Mouse (Mus musculus) MEL (cell line): ENCODE results near the gene Lrrc20. TPM values are rescaled to one million over a fixed set of nuclear protein-coding genes. Genes with fewer than 3 reads are reported as not detected.
A peak's percentile ranks its signal among the peaks of the same experiment; 100 is the strongest.

Experiments
- DNase-seq: peaks from one replicate; pipeline ENCODE4 v3.0.0; 2011; ENCODE audit warnings: low read depth, low spot score
- H3K27ac ChIP-seq: 2 replicates; pipeline ENCODE4 v1.5.1; 2012; ENCODE audit warnings: low read depth, mild to moderate bottlenecking, control low read depth, low read length, moderate library complexity; ENCODE audit not compliant: control insufficient read depth
- H3K27me3 ChIP-seq, 2 experiments: fragments of 150-350 bp in 1 of 2; sonication (generic) in 1 of 2; 2 replicates each; pipeline ENCODE4 v1.6.1; 2012; ENCODE audit warnings: low read length in 2 of 2, mild to moderate bottlenecking in 2 of 2, improper control_type of control experiment in 1 of 2, moderate library complexity in 1 of 2; ENCODE audit not compliant: insufficient read depth in 2 of 2, control insufficient read depth in 1 of 2
- H3K36me3 ChIP-seq, 2 experiments: 2 replicates each; pipeline ENCODE4 v1.6.1; 2012 to 2014; ENCODE audit warnings: low read length in 2 of 2, improper control_type of control experiment in 1 of 2, inconsistent platforms in 1 of 2, mild to moderate bottlenecking in 1 of 2; ENCODE audit not compliant: insufficient read depth in 2 of 2, control insufficient read depth in 1 of 2
- H3K4me1 ChIP-seq, 2 experiments: fragments of 150-350 bp in 1 of 2; sonication (generic) in 1 of 2; 2 replicates each; pipeline ENCODE4 v1.6.1; 2012; ENCODE audit warnings: low read length in 2 of 2, improper control_type of control experiment in 1 of 2, mild to moderate bottlenecking in 1 of 2; ENCODE audit not compliant: insufficient read depth in 2 of 2, control insufficient read depth in 1 of 2
- H3K4me3 ChIP-seq, 2 experiments: fragments of 150-350 bp in 1 of 2; sonication (generic) in 1 of 2; 2 replicates each; pipeline ENCODE4 v1.5.1; 2012; ENCODE audit warnings: low read depth in 2 of 2, low read length in 2 of 2, mild to moderate bottlenecking in 2 of 2, moderate library complexity in 2 of 2, control low read depth in 1 of 2, improper control_type of control experiment in 1 of 2; ENCODE audit not compliant: control insufficient read depth in 1 of 2, insufficient read depth in 1 of 2
- H3K79me2 ChIP-seq: 2 replicates; pipeline ENCODE4 v1.6.1; 2012; ENCODE audit warnings: mild to moderate bottlenecking, low read length, moderate library complexity; ENCODE audit not compliant: control insufficient read depth, poor library complexity, insufficient read depth
- H3K9ac ChIP-seq: 2 replicates; pipeline ENCODE4 v1.6.1; 2012; ENCODE audit warnings: low read depth, mild to moderate bottlenecking, control low read depth, low read length, moderate library complexity; ENCODE audit not compliant: control insufficient read depth, poor library complexity, severe bottlenecking
- H3K9me3 ChIP-seq: fragments of 150-350 bp; sonication (generic); replicated peaks from 2 replicates; pipeline ENCODE4 v1.6.1; 2012; ENCODE audit warnings: mild to moderate bottlenecking, low read length, improper control_type of control experiment, moderate library complexity; ENCODE audit not compliant: insufficient read depth
- CTCF ChIP-seq, 3 experiments: IDR thresholded peaks in 2 of 3; conservative IDR thresholded peaks in 1 of 3; 2 replicates each; pipeline ENCODE4 v1.5.1; 2011 to 2012; ENCODE audit warnings: low read length in 3 of 3, low read depth in 2 of 3, mild to moderate bottlenecking in 2 of 3, improper control_type of control experiment in 1 of 3, inconsistent platforms in 1 of 3, mixed read lengths in 1 of 3, moderate library complexity in 1 of 3; ENCODE audit not compliant: control insufficient read depth in 1 of 3, insufficient read depth in 1 of 3, poor library complexity in 1 of 3, severe bottlenecking in 1 of 3
- E2F4 ChIP-seq: IDR thresholded peaks from 2 replicates; pipeline ENCODE4 v1.6.1; 2011; ENCODE audit warnings: low read depth, low read length, improper control_type of control experiment, borderline replicate concordance
- EP300 ChIP-seq, 2 experiments: IDR thresholded peaks; 2 replicates each; pipeline ENCODE4 v1.6.1; 2011; ENCODE audit warnings: improper control_type of control experiment in 2 of 2, low read length in 2 of 2, low read depth in 1 of 2, mild to moderate bottlenecking in 1 of 2
- GATA1 ChIP-seq: IDR thresholded peaks from 2 replicates; pipeline ENCODE4 v1.6.1; 2011; ENCODE audit warnings: low read depth, low read length, improper control_type of control experiment
- HCFC1 ChIP-seq: IDR thresholded peaks from 2 replicates; pipeline ENCODE4 v1.6.1; 2012; ENCODE audit warnings: low read depth, mild to moderate bottlenecking, inconsistent platforms, low read length, improper control_type of control experiment, moderate library complexity
- MXI1 ChIP-seq: IDR thresholded peaks from 2 replicates; pipeline ENCODE4 v1.6.1; 2011; ENCODE audit warnings: mild to moderate bottlenecking, low read depth, low read length, improper control_type of control experiment
- MYB ChIP-seq: IDR thresholded peaks from 2 replicates; pipeline ENCODE4 v1.6.1; 2011; ENCODE audit warnings: mild to moderate bottlenecking, low read depth, low read length, improper control_type of control experiment
- MYC ChIP-seq: IDR thresholded peaks from 2 replicates; pipeline ENCODE4 v1.6.1; 2011; ENCODE audit warnings: low read depth, mild to moderate bottlenecking, low read length, improper control_type of control experiment, moderate library complexity
- POLR2AphosphoS2 ChIP-seq: IDR thresholded peaks from 2 replicates; pipeline ENCODE4 v1.6.1; 2011; ENCODE audit warnings: low read length, improper control_type of control experiment
- POLR2AphosphoS5 ChIP-seq: IDR thresholded peaks from 2 replicates; pipeline ENCODE4 v1.6.1; 2012; ENCODE audit warnings: low read depth, borderline replicate concordance, mild to moderate bottlenecking, inconsistent platforms, low read length, moderate library complexity, mixed read lengths
- SMC3 ChIP-seq: IDR thresholded peaks from 2 replicates; pipeline ENCODE4 v1.6.1; 2011; ENCODE audit warnings: low read depth, low read length, improper control_type of control experiment
- TAL1 ChIP-seq: IDR thresholded peaks from 2 replicates; pipeline ENCODE4 v1.6.1; 2012; ENCODE audit warnings: mild to moderate bottlenecking, inconsistent platforms, low read length, moderate library complexity, mixed read lengths
- TCF12 ChIP-seq: IDR thresholded peaks from 2 replicates; pipeline ENCODE4 v1.6.1; 2014; ENCODE audit warnings: low read depth, mild to moderate bottlenecking, inconsistent platforms, low read length, improper control_type of control experiment, moderate library complexity
- USF2 ChIP-seq, 2 experiments: IDR thresholded peaks; 2 replicates each; pipeline ENCODE4 v1.6.1; 2011 to 2012; ENCODE audit warnings: improper control_type of control experiment in 2 of 2, low read length in 2 of 2, borderline replicate concordance in 1 of 2, inconsistent platforms in 1 of 2, low read depth in 1 of 2, mild to moderate bottlenecking in 1 of 2; ENCODE audit not compliant: insufficient read depth in 1 of 2
- ZC3H11A ChIP-seq: IDR thresholded peaks from 2 replicates; pipeline ENCODE4 v1.6.1; 2012; ENCODE audit warnings: low read depth, mild to moderate bottlenecking, inconsistent platforms, low read length, improper control_type of control experiment
- ZMIZ1 ChIP-seq: IDR thresholded peaks from 2 replicates; pipeline ENCODE4 v1.6.1; 2012; ENCODE audit warnings: low read depth, mild to moderate bottlenecking, inconsistent platforms, low read length, improper control_type of control experiment, moderate library complexity
- polyA plus RNA-seq, 2 experiments: library from polyadenylated mRNA; stranded (reverse) in 1 of 2; unstranded in 1 of 2; fragments of >175 nt in 1 of 2; fragments of >200 nt in 1 of 2; gene quantifications; 2 replicates each; pipeline versions ENCODE4 v1.2.1 to v1.2.4; 2012; ENCODE audit warnings: low replicate concordance in 2 of 2, low read depth in 1 of 2; ENCODE audit not compliant: insufficient read length in 2 of 2, insufficient read depth in 1 of 2, missing spikeins in 1 of 2
- total RNA-seq: library from RNA; depleted of rRNA; stranded (reverse); fragments of 300-350 nt; gene quantifications from 2 replicates; pipeline ENCODE4 v1.2.3, GENCODE M21; 2012

The Lrrc20 gene
- total and polyA plus RNA-seq, 3 experiments, result 7.6 to 14.7 TPM; not detected in 1

DNA sequence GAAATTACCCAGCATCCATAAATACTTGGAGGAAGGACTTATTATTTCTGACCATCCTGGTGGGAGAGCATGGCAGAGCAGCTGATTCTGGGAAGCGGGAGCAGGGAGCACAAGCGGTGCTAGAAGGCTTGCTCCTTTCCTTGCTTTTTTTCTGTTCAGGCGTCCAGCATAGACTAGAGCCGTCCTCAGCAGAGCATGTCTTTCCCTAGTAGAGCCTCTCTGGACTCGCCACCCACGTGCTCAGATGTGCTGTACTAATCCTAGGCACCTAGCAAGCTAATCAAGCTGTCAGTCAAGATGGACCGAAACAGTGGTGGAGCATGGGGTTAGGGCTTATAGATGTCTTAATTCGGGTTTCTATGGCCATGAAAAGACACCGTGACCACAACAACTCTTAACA lies 42.7 kb downstream of the Lrrc20 start:
- Histone ChIP-seq H3K9me3 (no peaks in the 10 kb centered on the region), H3K27me3 (no peaks in the 10 kb centered on the region)
- TF ChIP-seq CTCF (IDR thresholded peaks at IDR 0.05 in 2 of 3, conservative IDR thresholded peaks at IDR 0.05 in 1 of 3; ENCODE audit: control insufficient read depth in 1 of 3, insufficient read depth in 1 of 3, low read depth in 2 of 3, low read length in 3 of 3, poor library complexity in 1 of 3, severe bottlenecking in 1 of 3), result no peak
- no peak for TF ChIP-seq SMC3
- no peak for TF ChIP-seq MYB
- TF ChIP-seq MXI1, result no peak
- TF ChIP-seq TAL1, result no peak
- TF ChIP-seq E2F4, result no peak
- no peak for TF ChIP-seq ZMIZ1
- no peak for TF ChIP-seq ZC3H11A
- no peak for TF ChIP-seq HCFC1
- no peak for TF ChIP-seq USF2 (IDR thresholded peaks at IDR 0.05; ENCODE audit: borderline replicate concordance in 1 of 2, insufficient read depth in 1 of 2, low read depth in 1 of 2, low read length in 2 of 2)
- TF ChIP-seq MYC, result no peak
- TF ChIP-seq POLR2AphosphoS2, result no peak
- TF ChIP-seq, all 39 proteins: peak for 0
- DNase-seq, result no peak
- Histone ChIP-seq H3K4me3 (no peak overlapping the region), H3K36me3 (peaks cover 0 to 6% of the 10 kb centered on the region in 2 experiments; a peak in 2 of 4 replicates), H3K4me1 (peaks cover 11 to 13% of the 10 kb centered on the region in 2 experiments), H3K79me2 (no peaks in the 10 kb centered on the region), H3K27ac (no peak overlapping the region), H3K9ac (no peak overlapping the region)

DNA sequence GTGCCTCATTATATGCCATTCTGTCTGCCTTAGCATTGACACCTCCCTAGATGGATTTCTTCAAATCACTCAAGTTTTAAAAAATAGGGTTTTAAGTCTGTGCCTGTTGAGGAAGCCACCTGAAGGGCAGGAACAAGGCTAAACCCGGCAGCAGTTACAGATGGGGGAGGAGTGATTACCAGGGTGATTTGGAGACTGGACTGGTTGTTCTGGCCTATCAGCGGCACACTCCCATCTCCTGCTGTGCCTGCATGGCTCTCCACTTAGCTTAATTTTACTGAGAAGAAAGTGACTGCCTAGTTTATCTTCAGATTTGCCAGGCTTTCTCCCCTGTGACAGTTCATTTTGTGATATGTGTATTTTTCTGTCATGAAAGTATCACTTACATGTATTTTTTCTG lies 43.9 kb downstream of the Lrrc20 start:
- peak; percentile 53 for DNase-seq
- Histone ChIP-seq H3K36me3 (peaks cover 0 to 6% of the 10 kb centered on the region in 2 experiments; a peak in 2 of 4 replicates), H3K9me3 (no peaks in the 10 kb centered on the region), H3K4me1 (peaks cover 11 to 13% of the 10 kb centered on the region in 2 experiments), H3K4me3 (no peak overlapping the region), H3K9ac (no peak overlapping the region), H3K27me3 (no peaks in the 10 kb centered on the region), H3K79me2 (no peaks in the 10 kb centered on the region), H3K27ac (no peak overlapping the region)
- TF ChIP-seq EP300 (IDR thresholded peaks at IDR 0.05; ENCODE audit: low read depth in 1 of 2, low read length in 2 of 2), result peak in 1 of 2 experiments; percentile 25; a peak in 2 of 4 replicates
- TF ChIP-seq ZMIZ1, result no peak
- TF ChIP-seq POLR2AphosphoS5, result no peak
- TF ChIP-seq TCF12, result no peak
- TF ChIP-seq GATA1, result 0 out of 2 replicates have a peak, but pooled peaks have one; percentile 12
